Mouse (Mus musculus): ENCODE measurements around the gene Radil.

Radil gene

DNA sequence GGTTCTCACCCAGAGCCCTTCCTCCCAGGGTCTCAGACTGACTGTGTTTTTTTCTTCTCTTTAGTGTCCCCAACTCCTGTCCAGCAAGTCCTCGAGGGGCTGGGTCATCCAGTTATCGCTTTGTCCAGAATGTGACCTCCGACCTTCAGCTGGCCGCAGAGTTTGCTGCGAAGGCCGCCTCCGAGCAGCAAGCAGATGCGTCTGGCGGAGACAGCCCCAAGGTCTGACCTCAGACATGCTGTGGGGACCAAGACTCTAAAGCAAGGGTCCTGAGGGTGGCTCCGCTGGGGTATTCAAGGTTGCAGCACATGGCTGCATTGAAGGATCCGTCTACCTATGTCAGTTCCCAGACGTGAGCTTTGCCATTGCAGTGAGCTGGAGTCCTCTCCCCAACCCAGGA lies 102.3 kb downstream of the Radil start:
- DNase-seq (ENCODE audit: low spot score in 2 of 2), result no peak

DNA sequence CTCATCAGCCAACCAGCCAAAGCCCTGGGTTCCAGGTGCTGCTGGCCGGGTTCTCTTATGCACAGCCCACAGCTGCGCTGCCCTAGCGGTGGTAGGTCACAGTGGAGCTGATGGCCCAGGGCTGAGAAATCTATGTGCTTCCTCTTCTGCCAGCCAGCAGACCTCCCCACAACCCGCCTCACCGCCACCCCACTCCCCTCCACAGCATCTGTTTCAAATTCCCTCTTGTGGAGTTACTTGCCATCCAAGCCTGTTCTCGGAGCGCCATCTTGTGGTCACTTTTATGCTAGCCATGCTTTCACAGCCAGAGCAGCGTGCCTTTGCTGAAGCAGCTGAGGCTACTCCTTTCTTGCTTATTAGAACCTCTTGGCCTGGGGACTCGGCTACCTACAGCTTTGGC lies 102.8 kb downstream of the Radil start:
- DNase-seq (ENCODE audit: low spot score in 2 of 2), result peak; percentile 85 to 92

DNA sequence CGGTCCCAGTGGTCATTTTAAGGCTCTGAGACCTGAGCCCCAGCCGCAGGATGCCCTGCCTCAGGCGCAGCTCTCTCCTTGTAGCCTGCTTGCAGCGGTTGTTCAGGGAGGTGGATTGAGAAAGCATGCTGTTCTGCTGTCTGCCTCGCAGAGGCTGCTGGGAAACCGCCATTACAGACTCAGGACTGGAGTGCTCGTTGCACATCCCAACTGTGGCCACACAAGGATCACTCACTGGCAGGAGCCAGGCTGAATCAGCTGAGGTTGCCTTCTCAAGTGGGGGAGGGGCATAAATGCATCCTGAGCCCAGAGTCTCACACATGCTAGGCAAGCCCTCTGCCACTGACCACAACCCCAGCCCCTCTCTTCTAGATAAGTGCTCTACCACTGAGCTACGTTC lies 105.2 kb downstream of the Radil start:
- DNase-seq (ENCODE audit: low spot score in 2 of 2), result no peak

DNA sequence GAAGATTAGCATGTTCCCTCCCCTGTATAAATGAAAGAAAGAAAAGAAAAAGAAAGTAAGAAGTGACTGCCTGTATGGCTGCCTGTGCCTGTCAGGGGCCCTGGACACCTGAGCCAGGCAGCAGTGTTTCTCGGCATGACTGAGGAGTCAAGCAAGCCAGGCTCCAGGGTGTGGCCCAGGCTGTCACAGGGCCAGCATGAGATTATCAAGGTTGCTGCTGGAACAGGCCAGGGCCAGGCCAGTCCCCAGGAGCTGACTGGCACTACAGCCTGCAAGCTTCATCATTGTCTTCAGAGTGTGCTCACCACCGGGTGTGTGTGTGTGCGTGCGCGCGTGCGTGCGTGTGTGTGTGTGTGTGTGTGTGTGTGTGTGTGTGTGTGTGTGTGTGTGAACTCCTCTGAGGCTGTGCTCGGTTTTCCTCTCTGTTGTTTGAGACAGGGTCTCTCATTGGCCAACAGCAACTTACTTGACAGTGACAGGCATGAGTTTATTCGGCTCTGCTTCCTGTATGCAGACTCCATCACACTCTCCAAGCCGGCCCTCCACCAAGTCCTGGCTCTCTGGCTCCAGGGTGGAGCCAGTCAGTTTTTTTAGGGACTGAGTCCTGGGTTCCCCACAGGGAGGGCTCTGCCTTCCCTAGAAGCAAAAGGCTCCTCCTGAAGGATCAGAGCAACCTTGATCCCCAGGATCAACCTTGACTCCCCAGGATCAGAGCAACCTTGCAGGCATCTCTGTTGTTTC lies 105.9 kb downstream of the Radil start:
- no peak for DNase-seq (ENCODE audit: low spot score in 2 of 2)

DNA sequence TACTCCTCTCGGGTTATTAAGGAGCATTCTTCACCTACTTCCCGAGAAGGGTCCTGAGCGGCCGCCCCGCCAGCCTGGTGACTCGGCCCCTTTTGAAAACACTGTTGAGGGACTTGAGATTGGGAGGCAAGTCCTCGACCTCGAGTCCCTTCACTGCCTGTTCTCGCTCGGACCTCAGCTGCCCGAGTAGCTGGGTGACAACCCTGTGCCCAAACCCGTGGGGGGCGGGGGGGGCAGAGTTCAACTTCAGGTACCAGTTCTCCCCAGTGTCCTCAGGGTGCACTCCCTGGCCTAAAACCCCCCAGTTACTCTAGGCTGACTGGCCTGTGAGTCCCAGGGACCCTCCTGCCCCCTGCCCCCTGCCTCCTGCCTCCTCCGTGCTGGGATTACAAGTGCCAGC lies 106.9 kb downstream of the Radil start:
- DNase-seq (ENCODE audit: low spot score in 2 of 2), result no peak

DNA sequence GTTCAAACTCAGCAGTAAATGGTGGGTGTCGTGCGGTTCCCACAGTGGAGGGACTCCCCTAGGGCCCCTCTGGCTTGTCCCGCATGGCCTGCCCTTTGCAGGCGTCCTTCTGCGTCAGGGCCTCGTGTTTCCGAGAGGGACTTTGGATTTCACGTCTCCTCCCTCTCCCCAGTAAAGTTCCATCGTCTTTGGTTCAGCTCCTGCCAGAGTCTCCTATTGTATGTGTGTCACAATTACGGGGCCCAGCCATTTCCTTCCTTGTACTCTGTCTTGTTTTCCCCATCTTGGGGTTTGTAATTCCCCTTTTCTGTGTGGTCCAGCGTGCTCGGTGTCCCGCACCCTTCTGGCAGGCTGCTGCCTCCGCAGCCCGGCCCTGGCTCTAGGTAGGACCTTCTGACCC lies 107.4 kb downstream of the Radil start:
- no peak for DNase-seq (ENCODE audit: low spot score in 2 of 2)

DNA sequence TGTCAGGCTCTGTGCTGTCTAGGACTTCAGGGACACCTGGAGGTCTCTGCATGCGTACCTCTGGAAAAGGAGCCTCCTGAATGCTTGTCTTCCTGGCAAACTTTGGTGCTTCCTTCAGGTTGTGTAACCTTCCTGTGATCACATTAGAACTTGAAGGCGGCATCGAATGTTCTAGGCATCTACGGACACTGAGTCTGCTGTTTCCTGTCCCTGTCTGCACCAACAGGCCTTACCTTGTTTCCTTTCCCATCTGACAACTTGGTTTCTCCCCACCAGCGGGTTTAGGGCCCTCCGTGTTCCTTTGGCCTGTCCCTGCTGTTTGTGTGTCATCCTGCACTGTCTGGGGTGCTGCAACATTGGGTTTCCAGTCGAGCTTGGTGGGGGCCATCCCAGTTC lies 108.9 kb downstream of the Radil start:
- DNase-seq (ENCODE audit: low spot score in 2 of 2), result no peak

DNA sequence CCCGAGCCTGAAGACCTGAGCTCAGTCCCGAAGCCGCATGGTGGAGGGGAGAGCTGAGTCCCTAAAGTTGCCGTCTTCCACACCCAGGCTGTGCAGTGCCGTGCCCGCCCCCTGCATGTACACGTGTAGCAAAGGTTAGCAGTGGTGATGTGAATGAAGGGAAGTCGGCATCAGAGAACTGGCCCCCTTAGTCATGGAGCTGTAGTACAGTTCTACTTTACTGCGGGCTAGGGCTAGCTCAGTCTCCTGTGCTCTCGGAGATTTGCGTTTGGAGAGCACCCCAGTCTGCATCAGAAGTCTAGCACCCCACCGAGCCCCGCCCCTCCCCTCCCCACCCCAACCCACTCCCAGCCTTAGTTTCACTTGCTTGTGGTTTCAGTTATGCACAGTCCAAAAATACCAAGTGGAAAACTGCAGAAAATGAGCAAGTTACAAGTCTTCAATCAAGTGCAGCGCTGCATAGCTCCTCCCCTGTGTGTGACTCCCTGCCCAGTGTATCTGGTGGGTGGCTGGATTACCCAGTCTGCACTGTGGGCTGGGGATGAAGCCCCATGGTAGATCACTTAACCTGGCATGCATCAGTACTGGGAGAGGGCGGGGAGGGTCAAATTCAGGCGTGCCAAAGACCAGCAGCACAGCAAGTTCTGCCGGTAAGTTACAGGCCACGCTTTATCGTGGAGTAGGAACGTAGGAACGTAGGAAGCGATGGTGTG lies 109.4 kb downstream of the Radil start:
- DNase-seq (ENCODE audit: low spot score in 2 of 2), result peak in 1 of 2 experiments; percentile 30

DNA sequence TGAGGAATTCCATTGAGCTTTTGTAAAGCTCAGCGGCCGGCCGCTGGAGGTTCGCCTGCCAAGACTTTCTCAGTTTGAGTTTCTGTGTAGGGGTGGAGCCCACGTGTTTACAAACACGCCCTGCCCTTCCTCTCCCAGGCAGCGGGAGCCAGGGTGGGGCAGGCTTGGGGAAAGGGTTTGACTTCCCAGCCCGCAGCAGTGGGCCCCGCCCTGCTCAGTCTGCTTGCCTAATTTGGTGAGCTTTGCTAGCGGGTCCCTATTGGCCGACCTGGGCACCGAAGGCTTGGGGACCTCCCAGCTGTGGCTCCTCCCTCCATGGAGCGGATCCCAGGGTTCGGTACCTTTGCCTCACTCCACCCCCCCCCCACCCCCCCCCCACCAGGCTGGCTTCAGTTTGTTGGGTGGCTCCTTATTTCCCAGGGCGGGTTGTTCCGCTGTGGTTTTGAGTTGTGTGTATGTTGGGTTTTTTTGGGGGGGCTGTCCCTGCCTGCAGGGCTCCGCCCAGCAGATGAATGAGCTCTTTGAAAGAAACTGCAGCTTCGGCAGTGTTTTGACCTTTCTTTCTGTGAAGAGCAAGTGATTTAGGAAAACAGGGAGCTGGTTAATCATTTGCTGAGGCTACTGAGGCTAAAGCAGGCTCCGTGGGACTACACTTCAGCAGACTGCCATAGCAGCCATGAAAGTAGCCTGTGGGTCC lies 110.3 kb downstream of the Radil start:
- DNase-seq (ENCODE audit: low spot score in 2 of 2), result peak; percentile 74 to 81

DNA sequence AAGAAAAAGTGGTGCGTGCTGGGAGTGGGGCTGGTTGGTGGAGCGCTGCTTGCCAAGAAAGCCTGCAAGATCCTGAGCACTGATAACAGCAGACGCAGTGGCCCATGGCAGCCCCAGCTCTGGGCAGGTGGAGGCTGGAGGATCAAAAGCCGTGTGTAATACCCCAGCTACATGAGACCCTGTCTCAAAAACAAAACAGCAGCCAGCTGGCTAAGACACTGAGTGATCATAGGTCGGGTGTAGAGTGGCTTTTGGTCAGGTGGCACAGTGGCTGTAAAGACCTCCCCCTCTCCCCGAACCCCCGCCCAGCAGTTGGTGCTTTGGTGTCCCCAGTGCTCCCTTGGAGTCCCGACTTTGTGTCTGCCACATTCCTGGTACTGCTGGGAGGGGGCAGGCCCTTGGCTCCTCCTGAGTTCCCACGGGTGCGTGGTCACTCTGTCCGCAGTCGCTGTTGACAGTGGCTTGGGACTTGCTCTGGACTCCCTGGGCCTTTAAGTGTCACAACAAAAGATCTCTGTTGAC lies 110.9 kb downstream of the Radil start:
- peak in 1 of 2 experiments; percentile 22 for DNase-seq (ENCODE audit: low spot score in 2 of 2)

DNA sequence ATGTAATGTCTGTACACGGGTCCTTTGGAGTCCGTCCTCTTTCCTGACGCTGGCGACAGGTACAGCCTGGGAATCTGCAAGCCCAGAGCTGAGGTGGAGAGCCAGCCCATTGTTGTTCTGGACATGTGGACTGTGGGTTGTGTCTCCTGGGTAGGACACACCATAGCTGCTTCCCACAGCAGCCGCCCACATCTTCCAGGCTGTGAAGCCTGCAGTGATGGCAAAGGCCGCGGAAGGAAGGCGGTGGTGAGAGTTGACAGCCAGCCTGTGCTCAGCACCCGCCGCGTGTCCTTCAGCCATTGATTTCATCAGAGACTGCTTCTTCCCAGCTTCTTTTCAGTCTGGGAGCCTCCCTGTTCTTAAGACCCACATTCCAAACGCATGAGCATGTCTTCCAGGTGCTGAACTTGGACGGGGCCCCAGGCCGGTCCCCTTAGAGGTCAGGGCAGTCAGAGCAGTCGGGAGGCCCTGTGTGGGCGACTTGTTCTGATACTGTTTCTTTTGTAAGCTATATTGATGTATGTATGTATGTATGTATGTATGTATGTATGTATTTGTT lies 112.4 kb downstream of the Radil start:
- DNase-seq (ENCODE audit: low spot score in 2 of 2), result no peak

DNA sequence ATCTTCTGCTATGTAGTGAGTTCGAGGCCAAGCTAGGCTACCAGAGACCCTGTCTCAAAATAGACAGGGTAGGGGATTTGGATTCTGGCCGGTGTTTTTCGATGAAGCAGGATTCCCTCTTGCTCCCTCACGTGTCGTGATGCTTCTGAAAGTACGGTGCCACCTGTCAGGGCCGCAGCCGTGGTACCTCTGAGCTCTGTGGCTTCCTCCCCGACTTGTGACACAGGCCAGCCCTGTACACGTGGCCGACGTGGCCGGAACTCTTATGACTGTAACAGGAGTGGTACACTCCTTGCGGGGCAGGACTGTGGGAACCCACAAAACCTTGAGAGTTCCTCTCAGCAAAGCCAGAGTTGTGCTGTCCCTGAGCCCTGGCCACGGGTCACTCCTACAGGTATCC lies 115.2 kb downstream of the Radil start:
- no peak for DNase-seq (ENCODE audit: low spot score in 2 of 2)
